Comparison of ENCODE assay signal across 8 mouse cellular contexts in the genomic region with DNA sequence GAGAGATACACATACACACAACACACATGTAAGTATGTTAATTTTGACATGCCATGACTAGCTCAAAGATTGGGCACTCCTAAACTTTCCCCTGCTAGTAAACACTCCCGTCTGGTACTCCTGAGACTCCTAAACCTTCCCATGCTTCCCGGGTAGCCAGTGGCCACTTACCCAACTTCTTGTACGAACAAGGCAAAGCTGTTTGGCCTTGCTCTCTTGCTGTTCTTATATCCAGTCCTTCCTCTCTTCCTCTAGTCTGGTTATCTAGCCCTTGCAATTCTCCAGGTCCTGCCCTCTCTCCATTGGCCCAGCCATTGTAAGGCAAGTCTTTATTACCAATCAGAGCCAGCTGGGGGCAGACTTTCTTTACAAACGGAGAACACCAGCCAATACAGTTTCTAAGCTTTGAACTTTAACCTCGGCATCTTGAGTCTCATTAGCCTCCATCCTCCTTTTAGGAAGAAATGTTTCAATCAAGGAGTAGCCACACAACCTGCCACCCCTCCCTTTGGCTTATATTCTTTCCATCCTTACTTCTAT. TPM values are rescaled to one million over a fixed set of nuclear protein-coding genes. Genes with fewer than 3 reads are reported as not detected.
DNase-seq lines count a peak whose midpoint lies in the region; ATAC-seq and TF ChIP-seq lines count a peak whose summit lies in the region.

A gene (minus strand): TSS at position 335 of the 540 bp plus-strand sequence.

- 46% methylated on average over 5 of the region's 5 CpGs for WGBS in lung, embryonic 15.5 days
- 59% methylated on average over 5 of the region's 5 CpGs for WGBS in olfactory bulb, adult 2 months

- intact Hi-C loops in heart, postnatal 14 days (cut with DNase I), result loop anchor here (10.0 kb wide), 1 partner anchor 415 kb away; no protein-coding TSS in a partner anchor

- H3K9me3 ChIP-seq in lung, embryonic 15.5 days, result no peaks in the 10 kb centered on the region

- TF ChIP-seq CTCF in olfactory bulb, adult 2 months (IDR thresholded peaks at IDR 0.05; ENCODE audit: insufficient read depth, low read depth, low read length), result no peak

- H3K27me3 ChIP-seq in lung, embryonic 15.5 days, result no peaks in the 10 kb centered on the region

- no peak for TF ChIP-seq POLR2A in olfactory bulb, adult 2 months (IDR thresholded peaks at IDR 0.05; ENCODE audit: insufficient read depth, low read depth, low read length)

- 0 out of 2 replicates have a peak, but pooled peaks have one; percentile 21 for ATAC-seq in erythroblast, adult 5-6 weeks (replicated peaks; ENCODE audit: low FRiP score, poor library complexity, severe bottlenecking)
- ATAC-seq in lung, embryonic 15.5 days (ENCODE audit: borderline replicate concordance, extremely low read depth, low FRiP score, low TSS enrichment), result no peak

- DNase-seq in CD4-positive, CD25-positive, alpha-beta regulatory T cell, adult 2 months (ENCODE audit: low read depth, low spot score), result peak; percentile 62
- DNase-seq in adrenal gland, adult (ENCODE audit: inconsistent age in 2 of 2, low spot score in 1 of 2), result peak; percentile 23 to 69
- DNase-seq in heart, postnatal 14 days, result peak; percentile 7 to 32
- peak; percentile 34 to 48 for DNase-seq in kidney, postnatal 4 days
- no peak for DNase-seq in ovary, adult 18-20 months (ENCODE audit: low spot score)

- H3K4me1 ChIP-seq in lung, embryonic 15.5 days, result peaks cover 15% of the 10 kb centered on the region
- H3K4me1 ChIP-seq in olfactory bulb, adult 2 months (ENCODE audit: control insufficient read depth, insufficient read depth, low read length), result peaks cover 3% of the 10 kb centered on the region; the same call in 1 of the 2 replicates

- no peak within 1 kb of the TSS for H3K4me2 ChIP-seq in lung, embryonic 15.5 days

- no peak within 1 kb of the TSS for H3K9ac ChIP-seq in lung, embryonic 15.5 days

- H3K36me3 ChIP-seq in lung, embryonic 15.5 days, result no peaks in the 10 kb centered on the region

- no peak within 1 kb of the TSS for H3K27ac ChIP-seq in lung, embryonic 15.5 days
- no peak within 1 kb of the TSS for H3K27ac ChIP-seq in olfactory bulb, adult 2 months (ENCODE audit: insufficient read depth, low read depth, low read length)

- H3K4me3 ChIP-seq in lung, embryonic 15.5 days, result no peak within 1 kb of the TSS
- no peak within 1 kb of the TSS for H3K4me3 ChIP-seq in olfactory bulb, adult 2 months (ENCODE audit: insufficient read depth, low read depth, low read length)

RNA-seq across cellular contexts. Expression of the gene that starts here (rescaled TPM):
- 6.7 and 10.6 TPM in 2 replicates for total RNA-seq in erythroblast, adult 5-6 weeks (2015; ENCODE audit: low replicate concordance)
- total RNA-seq in erythroblast, adult 5-6 weeks (2017; ENCODE audit: low replicate concordance), result 12.1 and 25.7 TPM in 2 replicates
- 10 to 100 TPM; 45.3 TPM for total RNA-seq in heart, postnatal 14 days (2021)
- polyA plus RNA-seq in lung, embryonic 15.5 days (2015; fragmentation: Nextera tagmentation; extraction: Ambion mirVana), result 32.0 and 35.3 TPM in 2 replicates
- not detected in 2 replicates for polyA plus RNA-seq in olfactory bulb, adult 2 months (2012; ENCODE audit: insufficient read depth, insufficient read length, low replicate concordance, missing spikeins)
